Mouse (Mus musculus): ENCODE data around the gene Mkln1.

Gene Mkln1

DNA sequence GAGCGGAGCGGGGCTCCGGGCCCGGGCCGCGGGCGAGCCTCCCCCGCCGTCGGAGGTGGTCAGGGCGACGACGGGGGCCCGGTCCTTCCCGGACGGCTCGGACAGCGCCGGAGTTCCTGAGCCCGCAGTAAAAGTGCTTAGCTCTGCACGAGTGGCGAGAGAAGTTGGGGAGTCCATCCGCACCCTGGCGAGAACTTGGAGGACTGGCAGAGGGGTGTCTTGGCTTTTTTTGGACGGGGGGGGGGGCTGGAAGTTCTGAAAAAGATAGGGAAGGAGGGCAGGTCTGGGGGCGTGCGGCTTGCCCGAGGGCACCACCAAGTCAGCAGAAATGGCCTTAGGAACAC is 643 bp downstream of the Mkln1 start:
- DNase-seq (ENCODE audit: low spot score in 2 of 2), result peak in 1 of 2 experiments; percentile 19

- DNase-seq (ENCODE audit: low spot score in 2 of 2), result no peak
Observed at GRCm38 (mm10) chr6:31399566-31399965, 1.0 kb downstream of the Mkln1 start.

GRCm38 (mm10) chr6:31411017-31411416 is 12.5 kb downstream of the Mkln1 start:
- no peak for DNase-seq (ENCODE audit: low spot score in 2 of 2)

DNA sequence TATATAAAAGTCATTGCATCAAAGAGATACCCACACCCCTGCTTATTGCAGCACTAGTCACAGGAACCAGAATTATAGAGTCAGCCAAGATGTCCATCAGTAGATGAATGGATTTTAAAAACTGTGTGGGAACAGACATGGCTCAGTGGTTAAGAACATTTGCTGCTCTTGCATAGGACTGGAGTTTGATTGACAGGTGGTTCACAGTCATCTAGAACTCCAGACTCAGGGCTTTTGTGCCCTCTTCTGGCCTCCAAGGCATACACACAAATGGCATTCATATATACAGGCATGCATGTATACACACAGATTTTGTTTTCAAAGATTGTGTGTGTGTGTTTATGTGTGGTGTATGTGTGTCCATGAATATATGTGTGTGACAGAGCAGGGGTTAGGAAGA is 14.0 kb downstream of the Mkln1 start:
- DNase-seq (ENCODE audit: low spot score in 2 of 2), result no peak

GRCm38 (mm10) chr6:31413556-31413955 is 15.0 kb downstream of the Mkln1 start:
- no peak for DNase-seq (ENCODE audit: low spot score in 2 of 2)

DNA sequence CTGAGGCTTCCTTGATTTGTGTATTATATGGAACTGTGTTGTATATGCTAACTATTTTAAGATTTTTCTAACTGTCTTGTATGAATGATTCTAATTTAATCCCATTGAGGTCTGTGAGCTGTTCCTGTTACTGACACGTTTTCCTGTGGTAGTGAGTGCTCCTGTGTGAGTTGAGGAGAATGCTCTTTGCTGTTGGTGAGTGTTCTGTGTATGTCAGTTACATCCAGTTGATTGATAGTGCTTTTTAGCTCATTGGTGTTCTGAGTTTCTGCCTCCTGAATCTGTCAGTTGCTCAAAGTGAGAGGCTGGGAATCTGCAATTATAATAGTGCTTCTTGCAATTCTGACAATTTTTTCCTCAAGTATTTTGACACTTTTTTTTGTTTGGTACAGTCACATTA is 15.8 kb downstream of the Mkln1 start:
- DNase-seq (ENCODE audit: low spot score in 2 of 2), result no peak

GRCm38 (mm10) chr6:31425428-31425827 is 26.9 kb downstream of the Mkln1 start:
- DNase-seq (ENCODE audit: low spot score in 2 of 2), result no peak

GRCm38 (mm10) chr6:31437264-31437663 is 38.7 kb downstream of the Mkln1 start:
- no peak for DNase-seq (ENCODE audit: low spot score in 2 of 2)

- DNase-seq (ENCODE audit: low spot score in 2 of 2), result no peak
Observed at GRCm38 (mm10) chr6:31445258-31445657, 46.7 kb downstream of the Mkln1 start.

DNA sequence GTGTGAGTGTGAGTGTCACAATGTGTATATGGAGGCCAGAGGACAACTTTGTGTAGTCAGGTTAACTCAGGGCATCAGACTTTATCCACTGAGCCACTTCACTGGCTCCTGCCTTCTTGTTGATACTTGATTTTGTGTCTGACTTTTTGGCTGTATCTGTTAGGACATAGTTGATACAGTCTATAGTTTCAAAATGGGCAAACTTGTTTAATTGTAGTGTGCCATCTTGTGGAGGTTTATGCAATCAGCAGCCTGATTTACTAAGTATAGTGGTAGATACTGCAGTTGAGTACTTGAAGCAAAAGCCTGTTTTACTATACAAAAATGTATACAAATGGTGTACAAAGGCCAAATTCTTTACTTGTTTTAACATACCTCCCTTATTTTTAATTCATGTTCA is 55.2 kb downstream of the Mkln1 start:
- peak in 1 of 2 experiments; percentile 46 for DNase-seq (ENCODE audit: low spot score in 2 of 2)

DNA sequence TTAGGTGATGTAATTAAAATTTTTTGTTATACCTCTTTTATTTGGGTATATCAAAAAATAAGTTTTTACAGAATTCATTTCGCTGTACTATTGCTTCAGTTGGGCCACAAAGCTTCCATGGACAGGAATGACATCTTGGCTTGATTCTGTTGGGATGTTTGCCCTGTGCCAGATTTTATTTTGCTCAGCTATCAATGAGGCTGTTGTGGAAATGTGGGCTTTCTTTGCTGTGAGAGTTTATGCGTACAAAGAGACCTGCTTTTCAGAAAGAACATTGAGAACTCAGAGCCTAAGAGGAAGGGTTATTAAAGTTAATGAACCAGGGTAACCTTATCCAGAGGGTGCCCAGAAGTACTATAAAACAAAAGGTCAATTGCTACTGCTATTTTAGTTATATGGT is 56.8 kb downstream of the Mkln1 start:
- DNase-seq (ENCODE audit: low spot score in 2 of 2), result peak; percentile 44 to 48

DNA sequence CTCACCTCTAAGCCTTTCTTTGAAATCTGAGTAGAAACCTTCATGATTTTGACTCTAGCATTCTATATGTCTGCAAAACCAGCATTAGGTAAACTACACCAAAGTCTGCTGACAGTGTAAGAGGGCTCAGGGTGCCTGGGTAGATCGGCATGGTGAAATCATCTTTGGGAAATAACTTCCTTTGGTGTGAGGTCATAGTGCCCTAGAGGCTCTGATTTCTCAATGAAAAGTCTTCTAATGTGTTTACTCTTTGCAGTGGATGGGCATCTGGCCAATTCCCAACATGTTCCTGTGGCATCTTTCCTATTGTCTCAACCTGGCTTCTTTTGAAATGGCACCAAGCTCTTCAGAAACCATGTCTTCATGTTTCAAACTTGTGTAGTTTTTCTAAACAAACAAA is 58.5 kb downstream of the Mkln1 start:
- DNase-seq (ENCODE audit: low spot score in 2 of 2), result no peak

DNA sequence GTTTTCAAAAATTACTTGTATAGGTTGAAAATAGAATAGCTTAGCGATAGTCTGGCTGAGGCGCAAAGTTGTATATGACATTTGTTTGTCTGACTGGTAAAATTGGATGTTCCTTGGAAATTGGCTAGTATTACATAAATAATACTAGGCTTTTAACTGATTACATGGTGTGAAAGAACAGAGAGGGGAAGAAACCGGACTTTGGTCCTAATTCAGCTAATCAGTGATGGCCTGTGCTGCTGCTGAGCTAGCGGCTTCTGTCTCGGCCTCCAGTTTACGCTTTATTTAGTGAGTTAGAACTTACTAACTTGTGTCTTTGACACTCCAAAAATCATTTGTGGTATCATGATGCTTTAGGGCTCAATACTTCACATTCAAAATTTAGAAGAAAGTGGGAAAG is 70.9 kb downstream of the Mkln1 start:
- no peak for DNase-seq (ENCODE audit: low spot score in 2 of 2)

- no peak for DNase-seq (ENCODE audit: low spot score in 2 of 2)
Observed at GRCm38 (mm10) chr6:31478221-31478620, 79.7 kb downstream of the Mkln1 start.

GRCm38 (mm10) chr6:31480008-31480407 is 81.5 kb downstream of the Mkln1 start:
- DNase-seq (ENCODE audit: low spot score in 2 of 2), result no peak

DNA sequence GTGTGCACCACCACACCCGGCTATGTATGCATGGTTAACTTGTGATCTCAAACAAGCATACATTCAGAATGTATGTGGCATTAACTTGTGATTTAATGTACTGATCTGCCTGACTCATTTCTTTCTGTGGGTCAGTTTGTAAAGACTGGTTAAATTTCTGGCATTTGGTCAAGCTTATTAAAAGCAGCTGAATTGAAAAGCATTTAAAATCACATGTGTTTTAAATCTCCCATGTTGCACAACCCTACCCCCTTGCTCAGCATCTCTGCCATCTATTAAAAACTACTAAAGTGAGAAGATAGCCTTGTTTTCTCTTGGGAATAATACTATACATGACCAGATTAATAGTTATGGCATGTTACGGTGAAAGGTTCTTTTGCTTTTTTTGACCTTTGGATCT is 88.1 kb downstream of the Mkln1 start:
- DNase-seq (ENCODE audit: low spot score in 2 of 2), result no peak

- DNase-seq (ENCODE audit: low spot score in 2 of 2), result no peak
Observed at GRCm38 (mm10) chr6:31489950-31490349, 91.4 kb downstream of the Mkln1 start.

DNA sequence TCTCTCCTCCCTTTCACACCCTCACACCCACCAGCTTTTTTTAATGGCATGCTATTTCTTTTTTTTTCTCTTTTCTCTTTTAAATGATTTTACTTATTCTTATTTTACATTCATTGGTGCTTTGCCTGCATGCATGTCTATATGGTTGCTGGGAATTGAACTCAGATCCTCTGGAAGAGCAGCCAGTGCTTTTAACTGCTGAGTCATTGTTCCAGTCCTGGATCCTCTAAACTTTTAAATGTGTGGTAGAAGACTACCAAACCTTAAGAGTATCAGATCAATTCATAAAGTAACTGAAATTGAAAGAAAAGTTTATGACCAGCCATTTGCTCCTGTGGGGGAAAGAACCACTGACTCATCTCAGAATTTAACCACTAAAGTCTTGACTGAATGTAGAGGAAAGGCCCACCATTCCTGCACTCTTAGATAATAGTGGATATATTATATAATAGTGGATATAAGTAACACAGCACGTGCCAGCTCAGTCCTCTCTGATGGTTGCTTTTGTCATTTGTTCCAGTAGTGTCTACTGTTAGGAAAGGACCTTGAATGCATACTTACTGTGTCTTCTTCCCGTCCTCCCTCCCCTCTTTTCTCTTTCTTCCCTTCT is 96.7 kb downstream of the Mkln1 start:
- DNase-seq (ENCODE audit: low spot score in 2 of 2), result no peak

GRCm38 (mm10) chr6:31496227-31496626 is 97.7 kb downstream of the Mkln1 start:
- DNase-seq (ENCODE audit: low spot score in 2 of 2), result no peak

DNA sequence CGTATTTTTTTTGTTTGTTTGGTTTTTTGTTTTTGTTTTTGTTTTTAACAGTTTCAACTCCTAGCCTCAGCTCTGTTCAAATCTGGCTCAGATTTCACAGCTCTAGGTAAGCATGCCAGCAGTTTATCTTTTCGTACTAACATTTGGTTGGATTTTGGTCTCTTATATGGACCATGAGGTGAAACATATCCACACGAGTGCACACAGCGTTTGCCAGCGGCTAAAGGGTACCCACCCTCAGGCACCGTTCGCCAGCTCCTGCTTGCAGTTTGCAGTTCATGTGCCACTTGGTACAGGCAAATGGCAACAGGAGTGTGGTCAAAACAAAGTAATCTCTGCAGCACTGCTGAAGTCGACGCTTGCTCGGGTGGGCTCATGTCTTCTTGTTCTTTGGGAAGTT is 101.3 kb downstream of the Mkln1 start:
- no peak for DNase-seq (ENCODE audit: low spot score in 2 of 2)

DNA sequence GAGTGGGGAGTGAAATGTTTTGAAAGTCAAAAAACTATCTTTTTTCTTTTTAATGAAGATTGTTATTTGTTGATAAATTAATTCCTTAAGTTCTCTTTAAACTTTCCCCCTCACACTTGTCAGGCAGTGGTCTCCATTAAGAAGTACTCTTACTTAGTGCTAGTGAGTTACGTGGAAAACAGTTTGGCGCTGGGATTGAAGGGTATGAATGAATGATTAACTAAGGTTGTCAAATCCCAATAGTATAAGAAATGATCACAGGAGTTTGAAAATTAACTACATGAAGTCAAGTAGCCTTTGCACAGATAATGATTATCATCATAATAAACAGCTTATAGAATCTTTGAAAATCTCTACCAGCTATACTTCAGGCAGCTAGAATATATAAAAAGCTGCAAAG is 101.7 kb downstream of the Mkln1 start:
- DNase-seq (ENCODE audit: low spot score in 2 of 2), result no peak

GRCm38 (mm10) chr6:31500691-31501090 is 102.2 kb downstream of the Mkln1 start:
- DNase-seq (ENCODE audit: low spot score in 2 of 2), result no peak

- DNase-seq (ENCODE audit: low spot score in 2 of 2), result no peak
Observed at GRCm38 (mm10) chr6:31502614-31503013, 104.1 kb downstream of the Mkln1 start.

DNA sequence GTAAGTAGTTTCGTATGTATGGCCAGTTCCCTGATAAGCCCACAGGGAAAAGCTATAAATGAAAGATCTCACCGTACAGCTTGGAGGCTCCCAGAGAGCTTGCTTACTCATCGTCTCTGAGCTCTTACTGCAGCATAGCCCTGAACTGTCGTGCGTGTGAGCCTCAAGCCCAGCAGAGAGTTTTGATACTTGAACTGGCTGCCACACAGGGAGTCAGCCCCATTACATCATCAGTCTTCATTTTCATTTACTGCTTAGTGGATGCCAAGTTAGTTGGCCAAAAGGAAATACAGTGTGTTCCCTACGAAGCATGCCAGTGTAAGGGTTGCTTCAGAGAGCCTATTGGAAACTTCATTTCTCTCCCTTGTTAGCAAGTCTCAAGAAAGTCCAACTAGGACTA is 115.2 kb downstream of the Mkln1 start:
- no peak for DNase-seq (ENCODE audit: low spot score in 2 of 2)
